Mouse (Mus musculus) kidney, adult 2 months (tissue): ENCODE data around the gene Rpl3l.

ENCODE experiments used
- CTCF ChIP-seq: fragments of 200-500 bp; conservative IDR thresholded peaks from 2 replicates; pipeline ENCODE4 v1.5.1; 2011; ENCODE audit warnings: low read depth, mild to moderate bottlenecking, control low read depth, low read length, moderate library complexity, mixed read lengths; ENCODE audit not compliant: insufficient read depth, insufficient read length
- POLR2A ChIP-seq: fragments of 200-500 bp; IDR thresholded peaks from one replicate; pipeline ENCODE4 v1.6.1; 2011; ENCODE audit warnings: low read depth, low read length, control low read depth

- TF ChIP-seq CTCF = peak; percentile 96; the same call in 1 of the 2 replicates
- peak; percentile 96 for TF ChIP-seq POLR2A
These were observed 3.4 kb upstream of the Rpl3l start, which contains the start of gene Ndufb10 for GRCm38 (mm10) chr17:24724184-24724583.
